ENCODE assay signal across 39 mouse cellular contexts in genomic region chr2:80300806-80301205, GRCm38 (mm10). TPM values are rescaled to one million over a fixed set of nuclear protein-coding genes. Genes with fewer than 3 reads are reported as not detected.
DNase-seq lines count a peak whose midpoint lies in the region; ATAC-seq and TF ChIP-seq lines count a peak whose summit lies in the region.
"Had no signal": no experiment of that assay in that cellular context is flagged by ENCODE, and none has a peak within 500 bp of the region (broad histone marks: within the 10 kb centered on the region; RNA-seq: fewer than 3 reads in every experiment).

No protein-coding gene starts in this region.

- TF ChIP-seq CTCF in kidney, postnatal 0 days (IDR thresholded peaks at IDR 0.05; ENCODE audit: low read depth): no peak
- TF ChIP-seq CTCF in lung, adult 2 months (IDR thresholded peaks at IDR 0.05; ENCODE audit: insufficient read depth, low read length): no peak

- H3K27ac ChIP-seq in kidney, postnatal 0 days: no peak overlapping the region
- H3K27ac ChIP-seq in kidney, embryonic 15.5 days: no peak overlapping the region
- H3K27ac ChIP-seq in lung, embryonic 16.5 days (ENCODE audit: low read length): no peak overlapping the region
- H3K27ac ChIP-seq: embryonic facial prominence, embryonic 13.5 days; heart, embryonic 13.5 days; hindbrain, embryonic 15.5 days; limb, embryonic 10.5 days; limb, embryonic 15.5 days; lung, embryonic 15.5 days had no signal

- H3K36me3 ChIP-seq in kidney, postnatal 0 days (ENCODE audit: insufficient read depth, low read length): no peaks in the 10 kb centered on the region
- no peaks in the 10 kb centered on the region for H3K36me3 ChIP-seq in kidney, embryonic 15.5 days
- H3K36me3 ChIP-seq in lung, embryonic 16.5 days (ENCODE audit: control insufficient read depth, insufficient read depth, low read length): no peaks in the 10 kb centered on the region
- H3K36me3 ChIP-seq: embryonic facial prominence, embryonic 13.5 days; G1E; heart, embryonic 13.5 days; hindbrain, embryonic 15.5 days; limb, embryonic 10.5 days; limb, embryonic 15.5 days; lung, embryonic 15.5 days had no signal

- no peak overlapping the region for H3K9ac ChIP-seq in kidney, postnatal 0 days (ENCODE audit: low read depth, low read length)
- H3K9ac ChIP-seq in kidney, embryonic 15.5 days: no peak overlapping the region
- H3K9ac ChIP-seq in lung, embryonic 16.5 days (ENCODE audit: low read length): no peak overlapping the region
- H3K9ac ChIP-seq: embryonic facial prominence, embryonic 13.5 days; heart, embryonic 13.5 days; hindbrain, embryonic 15.5 days; limb, embryonic 15.5 days; lung, embryonic 15.5 days had no signal

- ATAC-seq in kidney, postnatal 0 days (replicated peaks; ENCODE audit: low FRiP score, low read depth): no peak
- no peak for ATAC-seq in kidney, embryonic 15.5 days (replicated peaks; ENCODE audit: low FRiP score)
- peak; percentile 52; the same call in 1 of the 2 replicates for ATAC-seq in lung, embryonic 16.5 days (ENCODE audit: low read depth)
- ATAC-seq: forebrain, embryonic 16.5 days; inflammation-experienced regulatory T-cells, adult 6 months had no signal

- H3K4me3 ChIP-seq in kidney, postnatal 0 days (replicated peaks; ENCODE audit: low read depth, low read length): no peak overlapping the region
- H3K4me3 ChIP-seq in kidney, embryonic 15.5 days (replicated peaks): no peak overlapping the region
- no peak overlapping the region for H3K4me3 ChIP-seq in lung, embryonic 16.5 days (ENCODE audit: low read length)
- H3K4me3 ChIP-seq in lung, adult 2 months (replicated peaks; ENCODE audit: extremely low read depth, low read depth, low read length): no peak overlapping the region
- H3K4me3 ChIP-seq: embryonic facial prominence, embryonic 13.5 days; heart, embryonic 13.5 days; hindbrain, embryonic 15.5 days; limb, embryonic 10.5 days; limb, embryonic 15.5 days; lung, embryonic 15.5 days had no signal

- peak; percentile 33 for DNase-seq in kidney, postnatal 0 days (ENCODE audit: low spot score)
- DNase-seq in lung, adult 2 months: no peak
- DNase-seq in lung, postnatal 25 days (ENCODE audit: low spot score): peak; percentile 31
- no peak for DNase-seq in left cerebral cortex, postnatal 14 days (ENCODE audit: low spot score in 2 of 2)
- no peak for DNase-seq in layer of hippocampus, postnatal 36 days
- DNase-seq: adrenal gland, postnatal 10 days; cerebellum, adult 9-10 months; cerebellum, postnatal 36 days; heart, postnatal 10 days; kidney, adult 18-20 months; kidney, postnatal 4 days; midbrain, embryonic 14.5 days; right cerebral cortex, adult 18-20 months; spleen, adult 18-20 months; thymus, adult 18-20 months; thymus, postnatal 25 days had no signal

- H3K27me3 ChIP-seq in kidney, postnatal 0 days (ENCODE audit: insufficient read depth, low read length): no peaks in the 10 kb centered on the region
- H3K27me3 ChIP-seq in kidney, embryonic 15.5 days: no peaks in the 10 kb centered on the region
- H3K27me3 ChIP-seq in lung, embryonic 16.5 days (ENCODE audit: control insufficient read depth, insufficient read depth, low read depth, low read length): no peaks in the 10 kb centered on the region
- H3K27me3 ChIP-seq: embryonic facial prominence, embryonic 13.5 days; heart, embryonic 13.5 days; hindbrain, embryonic 15.5 days; limb, embryonic 15.5 days; lung, embryonic 15.5 days had no signal

- no peaks in the 10 kb centered on the region for H3K4me1 ChIP-seq in kidney, postnatal 0 days (replicated peaks; ENCODE audit: insufficient read depth, low read length)
- no peaks in the 10 kb centered on the region for H3K4me1 ChIP-seq in kidney, embryonic 15.5 days
- 0 out of 2 replicates have a peak, but pooled peaks cover 5% of the 10 kb centered on the region for H3K4me1 ChIP-seq in lung, embryonic 16.5 days (replicated peaks; ENCODE audit: control insufficient read depth, insufficient read depth, low read length)
- H3K4me1 ChIP-seq in lung, adult 2 months (ENCODE audit: control insufficient read depth, insufficient read depth, low read length): peaks cover 3% of the 10 kb centered on the region
- H3K4me1 ChIP-seq: embryonic facial prominence, embryonic 13.5 days; heart, embryonic 13.5 days; hindbrain, embryonic 15.5 days; limb, embryonic 10.5 days; limb, embryonic 15.5 days had no signal

- 74% methylated on average over 4 of the region's 4 CpGs for WGBS in kidney, postnatal 0 days
- 71% methylated on average over 4 of the region's 4 CpGs for whole genome bisulfite sequencing in kidney, embryonic 15.5 days
- 50% methylated on average over 4 of the region's 4 CpGs for WGBS in lung, embryonic 16.5 days
- WGBS in lung, adult 2 months: 34% methylated on average over 4 of the region's 4 CpGs

- no peaks in the 10 kb centered on the region for H3K9me3 ChIP-seq in kidney, postnatal 0 days (replicated peaks; ENCODE audit: low read length)
- H3K9me3 ChIP-seq in kidney, embryonic 15.5 days (replicated peaks): no peaks in the 10 kb centered on the region
- no peaks in the 10 kb centered on the region for H3K9me3 ChIP-seq in lung, embryonic 16.5 days (ENCODE audit: control insufficient read depth, low read length)
- H3K9me3 ChIP-seq: embryonic facial prominence, embryonic 13.5 days; G1E; heart, embryonic 13.5 days; hindbrain, embryonic 15.5 days; limb, embryonic 10.5 days; limb, embryonic 15.5 days; lung, embryonic 15.5 days had no signal

- no peak for TF ChIP-seq POLR2A in lung, adult 2 months (IDR thresholded peaks at IDR 0.05; ENCODE audit: borderline replicate concordance, extremely low read depth, low read depth, low read length)

- intact Hi-C loops in left cerebral cortex, postnatal 14 days (cut with DNase I): no loop called here

- H3K4me2 ChIP-seq in kidney, postnatal 0 days (ENCODE audit: low read length): no peak overlapping the region
- H3K4me2 ChIP-seq in kidney, embryonic 15.5 days: no peak overlapping the region
- no peak overlapping the region for H3K4me2 ChIP-seq in lung, embryonic 16.5 days (ENCODE audit: low read depth, low read length)
- H3K4me2 ChIP-seq: embryonic facial prominence, embryonic 13.5 days; heart, embryonic 13.5 days; hindbrain, embryonic 15.5 days; limb, embryonic 15.5 days; lung, embryonic 15.5 days had no signal

RNA-seq across cellular contexts. Expression of gene Prdx6b, which starts 8.5 kb away (rescaled TPM):
- not detected in 2 replicates for polyA plus RNA-seq in kidney, postnatal 0 days (2015; fragmentation: Nextera tagmentation; extraction: Ambion mirVana)
- not detected in 2 replicates for polyA plus RNA-seq in kidney, embryonic 15.5 days (2015; fragmentation: Nextera tagmentation; extraction: Ambion mirVana)
- not detected in 2 replicates for polyA plus RNA-seq in lung, embryonic 16.5 days (2015; fragmentation: Nextera tagmentation; extraction: Ambion mirVana)
- not detected in 2 replicates for polyA plus RNA-seq in lung, adult 2 months (2012; rRNA removed)
- total RNA-seq in left cerebral cortex, postnatal 14 days (2021): not detected
- not detected for total RNA-seq in layer of hippocampus, postnatal 36 days (2021)
- total RNA-seq: adrenal gland, postnatal 10 days; G1E; gastrocnemius, adult 8-10 months; gastrocnemius, postnatal 4 days; heart, adult 8-10 months; heart, postnatal 10 days; hematopoietic stem cell, adult 5-6 weeks; layer of hippocampus, adult 8-10 months; layer of hippocampus, postnatal 25 days; megakaryocyte-erythroid progenitor cell, adult 5-6 weeks; monocyte, adult 5-6 weeks; neutrophil, adult 5-6 weeks had no signal
- polyA plus RNA-seq: embryonic facial prominence, embryonic 13.5 days; forebrain, embryonic 11.5 days; forebrain, embryonic 16.5 days; G1E; heart, embryonic 13.5 days; hindbrain, embryonic 15.5 days; kidney, embryonic 16.5 days; limb, embryonic 10.5 days; limb, embryonic 15.5 days; lung, embryonic 15.5 days; midbrain, embryonic 14.5 days; stomach, embryonic 16.5 days had no signal

RNA-seq across cellular contexts. Expression of gene Dnajc10, which starts 14.5 kb away (rescaled TPM):
- polyA plus RNA-seq in kidney, postnatal 0 days (2015; fragmentation: Nextera tagmentation; extraction: Ambion mirVana): 71.0 and 76.0 TPM in 2 replicates
- polyA plus RNA-seq in kidney, embryonic 15.5 days (2015; fragmentation: Nextera tagmentation; extraction: Ambion mirVana): 87.9 and 88.4 TPM in 2 replicates
- polyA plus RNA-seq in lung, embryonic 16.5 days (2015; fragmentation: Nextera tagmentation; extraction: Ambion mirVana): 87.4 and 90.8 TPM in 2 replicates
- 19.6 and 27.1 TPM in 2 replicates for polyA plus RNA-seq in lung, adult 2 months (2012; rRNA removed)
- total RNA-seq in left cerebral cortex, postnatal 14 days (2021): 10 to 100 TPM; 59.9 to 60.8 TPM
- 10 to 100 TPM; 55.5 to 57.9 TPM for total RNA-seq in layer of hippocampus, postnatal 36 days (2021)

Comparison
In these comparisons a context has a peak if more than half of its experiments do, and no peak if none do; other contexts are left out.
1. DNase-seq: peak in kidney, postnatal 0 days (single experiment) and lung, postnatal 25 days (single experiment); none in lung, adult 2 months (single experiment), left cerebral cortex, postnatal 14 days (0 of 2) and layer of hippocampus, postnatal 36 days (0 of 2).